Mouse (Mus musculus): Measurements from ENCODE around the gene Gm42957. TPM values are rescaled to one million over a fixed set of nuclear protein-coding genes. Genes with fewer than 3 reads are reported as not detected.

Gene Gm42957
- total RNA-seq, 2 experiments from 2014 or later: 0.23 to 0.25 TPM

Other genes with a start within 250 kb of the Gm42957 start
- not detected for gene BC107364, start 183.2 kb upstream of the Gm42957 start, total RNA-seq (2021)
- 10 to 100 TPM in 1 of 2 experiments, 1 to 10 TPM in 1; 3.9 to 11.2 TPM for gene Hfe2, start 110.3 kb upstream of the Gm42957 start, total RNA-seq (2021)
- 100 to 1,000 TPM; 980 to 992 TPM for gene Txnip, start 77.5 kb upstream of the Gm42957 start, total RNA-seq (2021)
- gene Gm16253, start 58.5 kb upstream of the Gm42957 start, total RNA-seq (2021): not detected
- gene Polr3gl, start 41.3 kb upstream of the Gm42957 start, total RNA-seq (2021): 10 to 100 TPM; 37.6 to 37.8 TPM
- gene Ankrd34a, start 38.8 kb upstream of the Gm42957 start, total RNA-seq (2021): 1 to 10 TPM in 1 of 2 experiments, under 1 TPM in 1; 0.59 to 1.5 TPM
- 10 to 100 TPM; 66.3 to 69.1 TPM for gene Lix1l, start 34.3 kb upstream of the Gm42957 start, total RNA-seq (2021)
- 10 to 100 TPM; 84.0 to 93.4 TPM for gene Rbm8a, start 5.5 kb upstream of the Gm42957 start, total RNA-seq (2021)
- 10 to 100 TPM; 53.7 to 61.7 TPM for gene Pex11b, start 98 bp upstream of the Gm42957 start, total RNA-seq (2021)
- gene Itga10, start 10.1 kb downstream of the Gm42957 start, total RNA-seq (2021): 1 to 10 TPM; 2.4 TPM
- 1 to 10 TPM; 2.7 to 3.3 TPM for gene Ankrd35, start 34.7 kb downstream of the Gm42957 start, total RNA-seq (2021)
- 10 to 100 TPM; 50.1 to 55.1 TPM for gene Pias3, start 60.9 kb downstream of the Gm42957 start, total RNA-seq (2021)
- 1 to 10 TPM; 2.7 to 3.6 TPM for gene Nudt17, start 73.1 kb downstream of the Gm42957 start, total RNA-seq (2021)
- gene Polr3c, start 92.2 kb downstream of the Gm42957 start, total RNA-seq (2021): 10 to 100 TPM; 39.5 to 43.4 TPM
- gene Rnf115, start 92.2 kb downstream of the Gm42957 start, total RNA-seq (2021): 10 to 100 TPM; 37.0 to 39.7 TPM
- gene Pdzk1, start 193.8 kb downstream of the Gm42957 start, total RNA-seq (2021): 10 to 100 TPM in 1 of 2 experiments, 1 to 10 TPM in 1; 7.2 to 40.4 TPM
- gene Cd160, start 193.9 kb downstream of the Gm42957 start, total RNA-seq (2021): under 1 TPM in 1 of 2 experiments, not detected in 1; 0.48 TPM

Measured in adrenal gland, postnatal 4 days (tissue).